Mouse (Mus musculus) cerebellum, adult (tissue): Measurements from ENCODE around the gene Best1.

ENCODE experiments used
- ATAC-seq: cut with Nextera tagmentation; 2 replicates; pipeline ENCODE4 v1.9.2; 2017; ENCODE audit warnings: mild to moderate bottlenecking, moderate library complexity, mixed read lengths; ENCODE audit not compliant: insufficient number of reproducible peaks, low FRiP score, low TSS enrichment

The Best1 gene

GRCm38 (mm10) chr19:10001206-10001969 lies at the start of gene Best1, which contains the start of gene Rab3il1:
TSS of gene Best1 (minus strand) at chr19:10001633.
TSS of gene Rab3il1 (plus strand) at chr19:10001669.
- ATAC-seq: no peak

- no peak for ATAC-seq
Measured at GRCm38 (mm10) chr19:10050438-10050837, 49.0 kb upstream of the Best1 start.

DNA sequence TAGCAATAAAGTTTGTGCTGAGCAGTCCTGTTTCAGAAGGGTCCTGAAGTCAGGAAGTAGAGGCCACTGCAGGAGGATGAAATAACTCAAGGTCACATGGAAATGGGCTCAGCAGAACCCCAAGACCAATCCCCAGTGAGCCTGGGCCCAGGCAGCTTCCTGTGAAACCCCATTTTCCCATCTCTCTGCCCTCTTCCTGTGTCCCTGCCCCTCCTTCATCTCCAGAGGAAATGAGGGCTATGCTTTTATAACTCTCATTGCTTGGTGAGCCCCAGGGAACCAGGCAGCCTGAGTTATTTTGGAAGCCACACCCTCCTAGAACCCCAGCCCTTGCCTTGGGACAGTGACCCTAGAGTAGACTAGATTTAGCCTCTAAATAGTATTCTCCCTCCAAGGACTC lies 48.1 kb upstream of the Best1 start:
- no peak for ATAC-seq

DNA sequence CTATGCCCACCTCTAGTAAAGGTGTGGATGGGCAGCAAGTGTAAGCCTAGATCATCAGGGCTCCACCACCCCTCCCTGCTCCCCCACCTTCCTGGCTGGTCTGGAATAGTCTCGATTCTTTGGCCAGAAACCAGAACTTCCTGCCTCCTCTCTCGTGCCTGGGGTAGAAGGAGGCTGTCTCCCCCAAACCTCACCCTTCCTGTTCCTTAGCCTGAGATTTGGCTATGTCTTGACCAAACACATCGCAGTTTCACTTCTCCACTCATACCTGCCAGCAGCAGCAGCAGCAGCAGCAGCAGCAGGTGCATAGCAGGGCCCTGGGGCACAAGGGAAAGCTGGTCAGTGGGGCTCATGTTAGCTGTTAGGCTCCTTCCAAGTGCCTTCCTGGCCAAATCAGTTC lies 45.5 kb upstream of the Best1 start:
- no peak for ATAC-seq

GRCm38 (mm10) chr19:10046346-10046745 lies 44.9 kb upstream of the Best1 start:
- no peak for ATAC-seq

DNA sequence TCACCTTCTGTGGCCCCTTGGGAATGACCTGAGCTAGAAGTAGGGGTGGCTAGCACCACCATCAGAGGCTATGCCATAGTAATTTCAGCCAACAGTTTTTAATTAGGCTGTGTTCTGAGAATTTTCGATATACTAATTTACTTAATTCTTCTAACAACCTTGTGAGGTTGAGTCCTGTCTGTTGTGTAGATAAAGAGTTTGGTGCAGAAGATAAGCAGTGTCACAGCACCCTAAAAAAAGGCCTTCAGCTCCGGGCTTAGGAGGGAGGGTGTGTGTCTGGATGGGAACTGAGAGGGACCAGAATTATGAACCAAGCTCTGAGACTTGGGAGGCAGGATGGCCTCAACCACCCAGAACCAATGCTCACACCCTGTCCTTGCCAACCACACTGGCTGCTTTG lies 44.3 kb upstream of the Best1 start:
- no peak for ATAC-seq

GRCm38 (mm10) chr19:10043643-10044042 lies 42.2 kb upstream of the Best1 start:
- no peak for ATAC-seq

DNA sequence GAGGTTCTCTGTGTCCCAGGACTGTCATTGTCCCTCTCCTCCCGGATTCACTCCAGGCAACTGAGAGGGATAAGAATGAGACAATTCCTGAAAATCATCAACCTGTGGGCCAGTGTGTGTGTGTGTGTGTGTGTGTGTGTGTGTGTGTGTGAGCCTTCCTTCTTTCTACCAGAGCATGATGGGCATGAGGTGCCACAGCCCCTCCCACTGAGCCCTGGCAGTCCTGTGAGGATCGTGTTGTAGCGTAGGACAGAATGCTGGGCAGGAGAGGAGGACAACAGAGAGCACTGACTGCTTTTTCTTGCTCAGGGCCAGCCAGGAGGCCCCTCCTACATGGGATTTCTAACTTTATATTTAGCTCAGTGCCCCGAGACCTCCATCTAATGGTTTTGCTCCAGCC lies 41.4 kb upstream of the Best1 start:
- ATAC-seq: no peak

- no peak for ATAC-seq
Measured at GRCm38 (mm10) chr19:10042232-10042631, 40.8 kb upstream of the Best1 start.

- peak; percentile 74 for ATAC-seq
Measured at GRCm38 (mm10) chr19:10041388-10042148, 40.1 kb upstream of the Best1 start, which contains the start of gene Fads3. TSS of gene Fads3 (plus strand) at chr19:10041569.

GRCm38 (mm10) chr19:10040866-10041387 lies 39.5 kb upstream of the Best1 start:
- ATAC-seq: peak; percentile 64

GRCm38 (mm10) chr19:10039615-10040014 lies 38.2 kb upstream of the Best1 start:
- no peak for ATAC-seq

- ATAC-seq: no peak
Measured at GRCm38 (mm10) chr19:10038910-10039309, 37.5 kb upstream of the Best1 start.

GRCm38 (mm10) chr19:10038364-10038763 lies 36.9 kb upstream of the Best1 start:
- no peak for ATAC-seq

DNA sequence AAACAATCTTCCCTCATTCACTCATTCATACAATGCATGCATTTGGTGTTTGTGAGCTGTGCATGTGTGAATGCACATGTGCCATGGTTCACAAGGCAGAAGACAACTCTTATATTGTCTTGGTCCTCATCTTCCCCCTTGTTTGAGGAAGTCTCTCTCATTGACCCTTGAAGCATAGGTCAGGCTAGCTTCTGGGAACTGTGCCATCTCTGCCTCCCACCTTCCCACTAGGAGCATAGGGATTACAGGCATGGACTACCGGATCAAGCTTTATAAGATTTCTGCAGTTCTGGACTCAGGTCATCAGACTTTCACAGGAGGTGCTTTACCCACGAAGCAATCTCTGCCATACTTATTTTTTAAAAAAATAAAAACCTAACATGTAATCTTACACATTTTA lies 36.1 kb upstream of the Best1 start:
- no peak for ATAC-seq

DNA sequence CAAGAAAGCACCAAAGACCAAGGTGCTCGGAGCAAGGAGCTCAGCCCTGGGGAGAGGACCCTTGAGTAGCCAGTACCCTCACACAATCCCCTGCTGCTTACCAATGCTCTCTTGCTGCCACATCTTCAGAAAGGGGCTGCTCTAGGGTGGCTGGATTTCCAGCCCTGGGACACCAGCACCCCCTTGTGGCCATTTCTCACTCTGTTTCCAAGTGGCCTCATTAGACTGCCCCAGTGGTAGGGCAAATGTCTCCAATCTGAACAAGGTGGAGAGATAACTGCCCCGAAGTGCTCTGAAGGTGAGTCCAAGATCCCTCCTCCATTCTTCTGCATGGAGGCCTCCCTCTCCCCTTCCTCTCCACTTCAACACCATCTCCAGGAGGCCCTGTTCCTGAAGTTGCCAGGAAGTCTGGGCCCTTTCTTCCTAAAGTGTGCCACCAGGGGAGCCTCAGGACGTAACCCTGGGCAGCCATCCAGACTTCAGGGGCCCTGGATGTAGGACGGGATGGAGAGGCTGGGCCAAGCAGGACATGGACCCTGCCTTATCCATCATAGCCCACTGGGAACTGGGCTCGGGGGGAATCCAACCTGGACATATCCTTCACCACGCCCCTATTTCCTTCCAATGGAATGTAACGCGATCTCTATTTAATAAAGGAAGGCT lies 33.5 kb upstream of the Best1 start:
- 0 out of 2 replicates have a peak, but pooled peaks have one; percentile 26 for ATAC-seq

- ATAC-seq: no peak
Measured at GRCm38 (mm10) chr19:10034356-10034755, 32.9 kb upstream of the Best1 start.

DNA sequence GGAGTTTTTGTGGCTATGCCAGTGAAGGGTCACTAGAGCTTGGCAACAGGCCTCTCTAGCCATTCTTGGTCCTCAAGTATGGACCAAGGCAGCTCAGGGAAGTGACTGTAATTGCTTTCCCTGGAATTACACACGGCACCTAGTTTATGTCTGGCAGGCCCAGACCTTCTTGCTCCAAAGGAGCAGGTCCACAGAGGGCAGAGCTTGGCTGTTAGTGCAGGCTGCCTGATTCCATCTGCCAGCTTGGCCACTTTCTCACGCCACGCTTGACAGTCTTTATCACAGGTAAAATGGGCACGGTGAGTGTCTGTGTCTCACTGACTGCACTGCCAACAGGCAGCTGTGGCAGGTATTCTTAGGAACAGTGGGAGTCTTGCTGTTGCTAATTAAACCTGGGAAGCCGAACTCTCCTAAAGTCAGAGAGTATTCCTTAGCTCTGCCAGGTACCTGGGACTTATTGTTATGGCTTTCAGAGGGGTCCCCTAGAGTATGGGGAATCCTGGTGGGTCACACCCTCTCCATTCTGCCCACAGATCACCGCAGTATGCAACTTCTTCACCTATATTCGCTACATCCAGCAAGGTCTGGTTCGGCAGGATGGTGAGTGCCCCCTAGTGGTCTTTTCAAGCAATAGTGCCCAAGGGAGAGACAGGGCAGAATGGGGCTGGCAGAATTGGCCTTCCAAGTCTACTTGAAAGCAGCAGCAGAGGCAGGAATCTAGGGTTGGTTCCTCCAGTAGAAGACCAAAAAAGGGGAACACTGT lies 32.0 kb upstream of the Best1 start:
- peak; percentile 62; the same call in 1 of the 2 replicates for ATAC-seq

DNA sequence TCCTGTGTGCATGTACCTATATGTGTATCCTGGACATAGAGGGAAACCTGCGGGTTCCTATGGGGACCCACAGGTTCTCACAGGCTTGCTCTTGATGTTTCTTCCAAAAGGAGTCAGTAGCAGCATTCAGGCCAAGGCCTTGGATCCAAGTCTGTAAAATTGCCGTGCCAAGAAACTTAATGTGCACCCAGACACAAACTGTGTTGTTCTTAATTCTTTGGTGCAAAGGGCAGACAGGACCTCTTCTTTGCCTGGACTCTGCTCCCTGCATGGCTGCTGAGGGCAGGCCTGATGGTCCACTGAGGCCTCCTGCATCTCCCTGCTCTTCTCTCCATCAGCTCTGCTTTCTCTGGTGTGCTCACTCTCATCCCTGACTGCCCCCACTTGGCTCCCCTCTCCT lies 28.3 kb upstream of the Best1 start:
- ATAC-seq: no peak
